Mouse (Mus musculus) frontal cortex, postnatal 10 days (tissue): ENCODE results near the gene Cep63.

Experiments
- DNase-seq, 2 experiments: peaks; one replicate each; pipeline ENCODE4 v3.0.0; 2022; ENCODE audit warnings: low spot score in 2 of 2, mixed read lengths in 1 of 2

The Cep63 gene

GRCm38 (mm10) chr9:102631589-102632147 lies 5.3 kb upstream of the Cep63 start:
- no peak for DNase-seq

GRCm38 (mm10) chr9:102629052-102629451 lies 2.7 kb upstream of the Cep63 start:
- DNase-seq, result no peak

- DNase-seq, result no peak
Measured at GRCm38 (mm10) chr9:102627442-102627841, 1.1 kb upstream of the Cep63 start.

GRCm38 (mm10) chr9:102626839-102627225 lies 498 bp upstream of the Cep63 start:
- no peak for DNase-seq

GRCm38 (mm10) chr9:102625401-102625982 lies 842 bp downstream of the Cep63 start:
- DNase-seq, result no peak

- no peak for DNase-seq
Measured at GRCm38 (mm10) chr9:102623581-102623980, 2.8 kb downstream of the Cep63 start.

GRCm38 (mm10) chr9:102622876-102623275 lies 3.5 kb downstream of the Cep63 start:
- DNase-seq, result no peak

GRCm38 (mm10) chr9:102622192-102622857 lies 4.0 kb downstream of the Cep63 start:
- no peak for DNase-seq

- no peak for DNase-seq
Measured at GRCm38 (mm10) chr9:102621385-102621784, 4.9 kb downstream of the Cep63 start.

GRCm38 (mm10) chr9:102616267-102616666 lies 10.1 kb downstream of the Cep63 start:
- DNase-seq, result no peak

- no peak for DNase-seq
Measured at GRCm38 (mm10) chr9:102615071-102615470, 11.3 kb downstream of the Cep63 start.

- no peak for DNase-seq
Measured at GRCm38 (mm10) chr9:102609221-102609620, 17.1 kb downstream of the Cep63 start.

- DNase-seq, result no peak
Measured at GRCm38 (mm10) chr9:102607471-102607870, 18.9 kb downstream of the Cep63 start.

- no peak for DNase-seq
Measured at GRCm38 (mm10) chr9:102605162-102605561, 21.2 kb downstream of the Cep63 start.

- DNase-seq, result no peak
Measured at GRCm38 (mm10) chr9:102601666-102602065, 24.7 kb downstream of the Cep63 start.

- no peak for DNase-seq
Measured at GRCm38 (mm10) chr9:102601187-102601586, 25.1 kb downstream of the Cep63 start.

- DNase-seq, result no peak
Measured at GRCm38 (mm10) chr9:102595662-102596436, 30.5 kb downstream of the Cep63 start.

GRCm38 (mm10) chr9:102594667-102595393 lies 31.5 kb downstream of the Cep63 start:
- no peak for DNase-seq

- no peak for DNase-seq
Measured at GRCm38 (mm10) chr9:102587347-102587746, 39.0 kb downstream of the Cep63 start.

GRCm38 (mm10) chr9:102581921-102582469 lies 44.3 kb downstream of the Cep63 start:
- DNase-seq, result peak in 1 of 2 experiments; percentile 18

GRCm38 (mm10) chr9:102577480-102577879 lies 48.9 kb downstream of the Cep63 start:
- DNase-seq, result no peak

- no peak for DNase-seq
Measured at GRCm38 (mm10) chr9:102572888-102573287, 53.4 kb downstream of the Cep63 start.
